Mouse (Mus musculus): Measurements from ENCODE around the gene Pgap1. TPM values are rescaled to one million over a fixed set of nuclear protein-coding genes. Genes with fewer than 3 reads are reported as not detected.

Pgap1 gene
- polyA plus RNA-seq, 1 experiment from 2014 or later = 13.7 TPM

DNA sequence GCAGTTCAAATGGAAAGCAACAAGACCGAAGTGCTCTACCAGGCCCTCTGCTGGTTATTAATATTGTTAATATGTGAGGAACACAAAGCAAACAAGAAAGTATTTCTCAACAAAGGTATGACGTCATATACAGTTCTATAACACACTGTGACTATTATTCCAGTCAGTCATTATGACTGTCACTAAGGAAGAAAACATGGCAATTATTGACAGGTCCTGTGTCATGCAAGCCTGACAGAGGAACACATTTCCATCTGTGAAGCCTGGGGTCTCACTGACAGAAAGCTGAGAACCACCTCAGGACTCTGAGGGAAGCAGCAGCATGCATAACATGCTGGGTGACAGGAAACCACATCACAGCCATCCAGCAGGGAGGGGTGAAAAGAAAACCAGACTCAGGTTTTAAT is 65.0 kb downstream of the Pgap1 start:
- H3K4me1 ChIP-seq (ENCODE audit: control insufficient read depth, insufficient read depth, low read length) = no peaks in the 10 kb centered on the region
- peak; percentile 19 for DNase-seq (ENCODE audit: low spot score, missing footprints)
- WGBS = 85% methylated on average over 2 of the region's 2 CpGs

DNA sequence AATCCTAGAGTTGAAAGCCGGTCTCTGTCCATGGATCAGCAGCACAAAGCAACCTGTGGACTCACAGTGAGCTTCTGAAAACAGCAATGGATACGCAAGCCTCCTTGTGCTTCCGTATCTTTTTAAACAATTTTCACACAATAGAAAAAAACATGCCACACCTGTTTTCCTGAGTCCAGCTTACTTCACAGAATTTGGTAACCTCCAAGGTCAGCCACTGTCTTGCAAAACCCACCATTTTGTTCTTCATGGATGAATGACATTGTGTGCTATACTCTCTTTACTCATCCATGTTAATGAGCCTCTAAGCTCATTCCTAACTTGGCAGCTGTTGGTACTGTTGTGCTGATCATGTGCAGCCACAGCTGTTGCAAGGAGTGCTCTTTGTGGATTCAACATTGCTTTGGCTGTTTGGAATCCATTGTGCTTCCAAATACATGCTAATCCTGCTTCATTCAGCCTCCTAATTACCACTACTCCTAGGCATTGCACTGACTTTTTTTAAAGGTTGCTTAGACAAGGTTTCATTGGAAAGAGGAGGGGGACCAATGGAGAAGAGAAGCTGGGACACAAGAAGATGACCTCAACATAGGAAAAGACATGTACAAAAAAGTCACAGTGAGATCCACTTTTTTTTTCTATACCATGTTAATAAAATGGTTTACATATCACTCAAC is 72.6 kb downstream of the Pgap1 start:
- H3K9me3 ChIP-seq (ENCODE audit: control insufficient read depth, low read length) = no peaks in the 10 kb centered on the region
- ATAC-seq (ENCODE audit: low FRiP score) = peak; percentile 94
- H3K27ac ChIP-seq (ENCODE audit: low read depth, low read length) = no peak overlapping the region; the same call in 1 of the 2 replicates
- no peaks in the 10 kb centered on the region for H3K27me3 ChIP-seq (ENCODE audit: control insufficient read depth, insufficient read depth, low read length)
- no peaks in the 10 kb centered on the region for H3K4me1 ChIP-seq (ENCODE audit: control insufficient read depth, insufficient read depth, low read length)
- no peak overlapping the region for H3K4me2 ChIP-seq
- DNase-seq (ENCODE audit: low spot score, missing footprints) = peak; percentile 85
- peaks cover 4% of the 10 kb centered on the region; the same call in 1 of the 2 replicates for H3K36me3 ChIP-seq (ENCODE audit: control insufficient read depth, insufficient read depth, low read length)
- no peak overlapping the region for H3K4me3 ChIP-seq (ENCODE audit: low read depth, low read length)
- no peak overlapping the region for H3K9ac ChIP-seq (ENCODE audit: low read length)
- 65% methylated on average over 3 of the region's 3 CpGs for WGBS

More for the DNA sequence above, 65.0 kb downstream of the Pgap1 start:
- H3K9ac ChIP-seq (ENCODE audit: low read length) = no peak overlapping the region
- H3K36me3 ChIP-seq (ENCODE audit: control insufficient read depth, insufficient read depth, low read length) = peaks cover 2% of the 10 kb centered on the region; the same call in 1 of the 2 replicates
- H3K9me3 ChIP-seq (ENCODE audit: control insufficient read depth, low read length) = no peaks in the 10 kb centered on the region
- no peak overlapping the region for H3K27ac ChIP-seq (ENCODE audit: low read depth, low read length)
- no peak for ATAC-seq (ENCODE audit: low FRiP score)
- no peak overlapping the region for H3K4me3 ChIP-seq (ENCODE audit: low read depth, low read length)
- H3K4me2 ChIP-seq = no peak overlapping the region
- no peaks in the 10 kb centered on the region for H3K27me3 ChIP-seq (ENCODE audit: control insufficient read depth, insufficient read depth, low read length)

DNA sequence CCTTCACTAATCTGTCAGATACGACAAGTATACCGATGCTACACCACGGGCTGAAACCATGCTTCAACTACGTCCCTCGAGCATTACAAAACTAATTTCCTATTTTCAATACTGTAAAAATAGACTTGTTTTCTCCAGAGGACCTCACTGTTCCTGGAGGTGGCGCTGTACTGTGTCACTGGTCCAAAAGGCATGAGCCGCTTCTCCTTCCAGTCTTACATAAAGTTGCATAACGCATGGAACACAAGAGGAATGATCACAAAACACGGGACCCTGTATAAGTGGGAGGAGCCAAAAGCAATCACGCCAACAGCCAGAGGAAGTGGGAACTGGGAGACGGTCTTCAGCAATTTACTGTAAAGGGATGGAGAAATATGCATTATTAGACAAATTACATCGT is 77.0 kb downstream of the Pgap1 start:
- Histone ChIP-seq H3K9ac (ENCODE audit: low read length) (no peak overlapping the region), H3K27me3 (ENCODE audit: control insufficient read depth, insufficient read depth, low read length) (no peaks in the 10 kb centered on the region), H3K4me2 (no peak overlapping the region), H3K9me3 (ENCODE audit: control insufficient read depth, low read length) (no peaks in the 10 kb centered on the region), H3K27ac (ENCODE audit: low read depth, low read length) (no peak overlapping the region), H3K4me3 (ENCODE audit: low read depth, low read length) (no peak overlapping the region), H3K4me1 (ENCODE audit: control insufficient read depth, insufficient read depth, low read length) (no peaks in the 10 kb centered on the region), H3K36me3 (ENCODE audit: control insufficient read depth, insufficient read depth, low read length) (peaks cover 4% of the 10 kb centered on the region; the same call in 1 of the 2 replicates)
- DNase-seq (ENCODE audit: low spot score, missing footprints) (peak; percentile 53), ATAC-seq (ENCODE audit: low FRiP score) (no peak)
- WGBS = 93% methylated on average over 12 of the region's 12 CpGs

DNA sequence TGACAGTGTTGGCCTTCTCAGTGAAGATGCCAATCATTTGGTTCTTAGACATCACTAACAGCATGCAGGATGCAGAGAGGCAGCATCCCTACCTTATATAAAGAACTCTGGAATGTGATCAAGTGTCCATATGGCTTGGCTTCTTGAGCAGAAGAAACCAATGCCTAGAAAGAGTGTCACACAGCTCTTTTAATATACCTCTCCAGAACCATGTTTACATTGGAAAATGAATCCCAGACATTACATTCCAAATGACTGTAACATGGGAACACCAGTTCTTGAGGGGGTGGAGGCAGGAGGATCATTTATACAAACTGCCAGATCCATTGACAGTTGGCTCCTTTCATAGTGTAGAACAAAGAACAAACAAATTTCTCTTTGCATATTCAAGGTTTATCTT is 88.8 kb downstream of the Pgap1 start:
- no peak for ATAC-seq (ENCODE audit: low FRiP score)
- Histone ChIP-seq H3K27me3 (ENCODE audit: control insufficient read depth, insufficient read depth, low read length) (no peaks in the 10 kb centered on the region), H3K9ac (ENCODE audit: low read length) (no peak overlapping the region), H3K36me3 (ENCODE audit: control insufficient read depth, insufficient read depth, low read length) (no peaks in the 10 kb centered on the region), H3K4me1 (ENCODE audit: control insufficient read depth, insufficient read depth, low read length) (no peaks in the 10 kb centered on the region), H3K27ac (ENCODE audit: low read depth, low read length) (no peak overlapping the region), H3K4me3 (ENCODE audit: low read depth, low read length) (no peak overlapping the region), H3K4me2 (no peak overlapping the region), H3K9me3 (ENCODE audit: control insufficient read depth, low read length) (no peaks in the 10 kb centered on the region)
- DNase-seq (ENCODE audit: low spot score, missing footprints) = no peak

DNA sequence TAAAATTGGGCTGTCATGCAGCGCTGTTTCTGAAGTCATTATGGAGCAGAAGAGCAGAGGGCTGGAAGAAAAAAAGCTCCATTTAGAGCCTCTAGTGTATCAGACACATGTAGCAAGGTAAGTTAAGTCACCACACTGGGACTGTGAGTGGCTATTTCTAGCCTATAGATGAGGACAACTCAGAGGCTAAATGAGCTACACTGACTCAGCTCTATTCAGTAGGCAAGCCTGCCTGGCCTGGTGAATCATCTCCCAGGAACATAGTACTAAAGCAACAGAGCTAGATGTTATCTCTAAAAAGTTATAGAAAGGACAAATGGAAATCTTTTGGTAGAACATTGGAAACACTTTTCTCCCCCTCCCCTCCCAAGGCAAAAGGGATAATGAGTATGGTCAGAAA is 90.1 kb downstream of the Pgap1 start:
- Histone ChIP-seq H3K9me3 (ENCODE audit: control insufficient read depth, low read length) (no peaks in the 10 kb centered on the region), H3K4me1 (ENCODE audit: control insufficient read depth, insufficient read depth, low read length) (no peaks in the 10 kb centered on the region), H3K27me3 (ENCODE audit: control insufficient read depth, insufficient read depth, low read length) (no peaks in the 10 kb centered on the region), H3K9ac (ENCODE audit: low read length) (no peak overlapping the region), H3K27ac (ENCODE audit: low read depth, low read length) (no peak overlapping the region), H3K36me3 (ENCODE audit: control insufficient read depth, insufficient read depth, low read length) (no peaks in the 10 kb centered on the region), H3K4me2 (no peak overlapping the region), H3K4me3 (ENCODE audit: low read depth, low read length) (no peak overlapping the region)
- ATAC-seq (ENCODE audit: low FRiP score) (no peak), DNase-seq (ENCODE audit: low spot score, missing footprints) (no peak)
- 100% methylated on average over 1 of the region's 1 CpGs for WGBS

DNA sequence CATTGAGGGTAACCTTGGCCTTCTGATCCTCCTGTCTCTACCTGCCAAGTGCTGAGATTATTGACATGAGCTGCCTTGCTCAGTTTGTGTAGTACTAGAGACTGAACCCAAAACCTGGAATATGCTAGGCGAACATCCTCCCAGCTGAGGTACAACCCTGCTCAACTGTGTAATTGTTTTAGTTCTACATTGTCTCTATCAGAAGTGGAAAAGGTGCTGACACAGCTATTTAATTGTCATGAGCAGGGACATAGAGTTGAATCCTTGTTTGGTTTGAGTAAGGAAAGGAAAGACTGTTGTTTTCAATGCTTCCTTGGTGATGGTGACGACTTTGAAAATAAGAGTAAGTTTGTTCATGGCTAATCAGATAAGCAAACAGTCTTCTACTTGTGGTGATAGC is 105.4 kb downstream of the Pgap1 start:
- WGBS = 79% methylated on average over 2 of the region's 2 CpGs
- DNase-seq (ENCODE audit: low spot score, missing footprints) (no peak), ATAC-seq (ENCODE audit: low FRiP score) (no peak)
- no peaks in the 10 kb centered on the region for H3K36me3 ChIP-seq (ENCODE audit: control insufficient read depth, insufficient read depth, low read length)
- H3K9me3 ChIP-seq (ENCODE audit: control insufficient read depth, low read length) = no peaks in the 10 kb centered on the region
- no peak overlapping the region for H3K27ac ChIP-seq (ENCODE audit: low read depth, low read length)
- no peaks in the 10 kb centered on the region for H3K27me3 ChIP-seq (ENCODE audit: control insufficient read depth, insufficient read depth, low read length)
- no peaks in the 10 kb centered on the region for H3K4me1 ChIP-seq (ENCODE audit: control insufficient read depth, insufficient read depth, low read length)
- H3K9ac ChIP-seq (ENCODE audit: low read length) = no peak overlapping the region
- no peak overlapping the region for H3K4me3 ChIP-seq (ENCODE audit: low read depth, low read length)
- no peak overlapping the region for H3K4me2 ChIP-seq

DNA sequence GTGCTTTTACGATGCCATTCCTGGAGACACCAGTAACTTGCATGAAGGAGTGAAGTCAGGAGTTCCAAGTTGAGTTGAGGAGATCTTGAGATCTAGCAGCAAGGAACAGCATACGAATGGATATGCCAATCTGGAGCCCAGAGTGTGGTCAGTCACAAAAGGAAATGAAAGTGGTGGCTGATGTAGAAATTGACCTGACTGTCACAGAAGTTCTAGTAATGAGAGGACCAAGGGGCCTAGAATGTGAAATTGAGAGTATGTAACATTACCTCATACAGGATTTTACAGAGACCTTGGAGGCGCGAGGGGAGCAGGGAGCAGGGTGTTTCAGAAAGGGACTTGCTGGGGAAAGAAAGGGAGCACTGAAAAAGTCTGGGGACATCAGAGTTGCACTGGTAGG is 108.7 kb downstream of the Pgap1 start:
- no peaks in the 10 kb centered on the region for H3K9me3 ChIP-seq (ENCODE audit: control insufficient read depth, low read length)
- 84% methylated on average over 4 of the region's 4 CpGs for WGBS
- no peak overlapping the region for H3K9ac ChIP-seq (ENCODE audit: low read length)
- no peaks in the 10 kb centered on the region for H3K27me3 ChIP-seq (ENCODE audit: control insufficient read depth, insufficient read depth, low read length)
- no peak overlapping the region for H3K27ac ChIP-seq (ENCODE audit: low read depth, low read length)
- H3K4me2 ChIP-seq = no peak overlapping the region
- no peak for ATAC-seq (ENCODE audit: low FRiP score)
- DNase-seq (ENCODE audit: low spot score, missing footprints) = no peak
- no peaks in the 10 kb centered on the region for H3K36me3 ChIP-seq (ENCODE audit: control insufficient read depth, insufficient read depth, low read length)
- H3K4me1 ChIP-seq (ENCODE audit: control insufficient read depth, insufficient read depth, low read length) = no peaks in the 10 kb centered on the region
- H3K4me3 ChIP-seq (ENCODE audit: low read depth, low read length) = no peak overlapping the region

DNA sequence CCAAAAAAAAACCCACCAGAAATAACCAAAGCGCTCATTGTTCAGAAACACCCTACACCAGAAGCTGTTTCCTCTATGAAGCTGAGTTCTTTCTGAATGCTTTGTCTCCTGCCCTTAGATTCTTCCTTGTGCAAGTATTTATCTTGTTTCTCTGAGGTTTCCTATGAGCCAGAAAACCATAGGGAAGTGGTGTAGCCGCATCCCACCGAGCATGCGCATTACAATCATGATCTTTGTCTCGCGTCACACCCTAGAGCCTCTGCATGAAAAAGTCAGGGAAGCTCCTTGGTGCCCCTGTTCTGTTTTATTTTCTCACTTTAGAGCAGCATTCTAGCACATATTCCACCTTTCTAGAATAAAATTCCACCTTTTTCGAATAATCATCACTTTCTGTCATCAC is 113.8 kb downstream of the Pgap1 start:
- no peaks in the 10 kb centered on the region for H3K36me3 ChIP-seq (ENCODE audit: control insufficient read depth, insufficient read depth, low read length)
- H3K27ac ChIP-seq (ENCODE audit: low read depth, low read length) = no peak overlapping the region
- WGBS = 64% methylated on average over 7 of the region's 7 CpGs
- H3K4me2 ChIP-seq = no peak overlapping the region
- no peaks in the 10 kb centered on the region for H3K9me3 ChIP-seq (ENCODE audit: control insufficient read depth, low read length)
- H3K4me1 ChIP-seq (ENCODE audit: control insufficient read depth, insufficient read depth, low read length) = no peaks in the 10 kb centered on the region
- H3K27me3 ChIP-seq (ENCODE audit: control insufficient read depth, insufficient read depth, low read length) = no peaks in the 10 kb centered on the region
- no peak for DNase-seq (ENCODE audit: low spot score, missing footprints)
- no peak overlapping the region for H3K9ac ChIP-seq (ENCODE audit: low read length)
- no peak overlapping the region for H3K4me3 ChIP-seq (ENCODE audit: low read depth, low read length)
- no peak for ATAC-seq (ENCODE audit: low FRiP score)

DNA sequence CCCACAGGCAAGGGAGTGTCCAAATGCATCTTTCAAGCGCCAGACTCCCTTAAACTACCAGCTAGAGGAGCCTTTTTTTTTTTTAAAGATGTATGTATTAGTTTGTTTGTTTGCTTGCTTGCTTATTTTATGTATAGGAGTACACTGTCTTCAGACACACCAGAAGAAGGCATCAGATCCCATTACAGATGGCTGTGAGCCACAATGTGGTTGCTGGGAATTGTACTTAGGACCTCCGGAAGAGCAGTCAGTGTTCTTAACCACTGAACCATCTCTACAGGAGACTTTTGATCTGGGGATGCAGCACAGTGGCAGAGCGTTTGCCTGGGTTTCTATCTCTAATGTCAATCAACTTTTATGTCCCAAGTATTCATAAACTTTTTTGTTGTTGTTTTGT is 118.4 kb downstream of the Pgap1 start:
- Histone ChIP-seq H3K4me1 (ENCODE audit: control insufficient read depth, insufficient read depth, low read length) (no peaks in the 10 kb centered on the region), H3K36me3 (ENCODE audit: control insufficient read depth, insufficient read depth, low read length) (no peaks in the 10 kb centered on the region), H3K27ac (ENCODE audit: low read depth, low read length) (no peak overlapping the region), H3K9me3 (ENCODE audit: control insufficient read depth, low read length) (no peaks in the 10 kb centered on the region), H3K27me3 (ENCODE audit: control insufficient read depth, insufficient read depth, low read length) (no peaks in the 10 kb centered on the region), H3K9ac (ENCODE audit: low read length) (peak overlapping the region; percentile 91), H3K4me2 (peak overlapping the region; percentile 75), H3K4me3 (ENCODE audit: low read depth, low read length) (peak overlapping the region; percentile 64)
- ATAC-seq (ENCODE audit: low FRiP score) (peak; percentile 17), DNase-seq (ENCODE audit: low spot score, missing footprints) (no peak)
- WGBS = 54% methylated on average over 3 of the region's 3 CpGs

All from midbrain, embryonic 11.5 days (tissue).